30 mouse cellular contexts compared by ENCODE assay signal in the genomic region with DNA sequence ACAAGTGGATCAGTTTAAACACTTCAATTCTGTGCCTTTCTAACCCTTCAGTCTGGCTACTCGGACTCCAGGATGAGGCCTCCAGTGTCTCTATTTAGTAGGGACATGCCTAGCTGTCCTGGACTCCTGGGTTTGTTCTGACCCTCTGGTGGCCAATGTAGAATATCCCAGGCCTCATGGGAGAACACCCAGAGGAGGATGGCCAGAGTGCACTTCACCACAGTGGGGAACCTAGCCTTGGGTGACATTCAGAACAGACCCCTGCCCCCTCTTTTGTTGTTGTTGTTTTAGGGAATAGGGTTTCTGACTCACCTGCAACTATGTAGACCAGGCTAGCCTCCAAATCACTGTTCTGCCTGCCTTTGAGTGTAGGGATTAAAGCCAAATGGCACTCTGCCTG. TPM values are rescaled to one million over a fixed set of nuclear protein-coding genes. Genes with fewer than 3 reads are reported as not detected.
DNase-seq lines count a peak whose midpoint lies in the region; ATAC-seq and TF ChIP-seq lines count a peak whose summit lies in the region.
"Had no signal": no experiment of that assay in that cellular context is flagged by ENCODE, and none has a peak within 500 bp of the region (broad histone marks: within the 10 kb centered on the region; RNA-seq: fewer than 3 reads in every experiment).

No protein-coding gene starts in this region.

- no peak for DNase-seq in forebrain, postnatal 0 days
- DNase-seq in hindbrain, postnatal 0 days (ENCODE audit: low spot score) = no peak
- no peak for DNase-seq in lung, postnatal 0 days (ENCODE audit: low spot score)
- no peak for DNase-seq in lung, postnatal 14 days
- no peak for DNase-seq in adrenal gland, postnatal 4 days (ENCODE audit: low spot score in 2 of 2)
- DNase-seq: adrenal gland, postnatal 25 days; cerebellum, adult 18-20 months; heart, postnatal 36 days; kidney, postnatal 25 days; liver, postnatal 0 days; lung, postnatal 36 days; right cerebral cortex, adult 18-20 months; spleen, adult 18-20 months; thymus, adult 18-20 months; thymus, postnatal 36 days had no signal

- no peaks in the 10 kb centered on the region for H3K27me3 ChIP-seq in forebrain, postnatal 0 days (ENCODE audit: insufficient read depth, low read length)
- H3K27me3 ChIP-seq in forebrain, embryonic 15.5 days = no peaks in the 10 kb centered on the region
- H3K27me3 ChIP-seq in hindbrain, postnatal 0 days (ENCODE audit: insufficient read depth, low read length) = no peaks in the 10 kb centered on the region
- H3K27me3 ChIP-seq in hindbrain, embryonic 16.5 days (replicated peaks; ENCODE audit: control insufficient read depth, insufficient read depth, low read length) = no peaks in the 10 kb centered on the region
- no peaks in the 10 kb centered on the region for H3K27me3 ChIP-seq in lung, postnatal 0 days (replicated peaks; ENCODE audit: insufficient read depth, low read length)
- no peaks in the 10 kb centered on the region for H3K27me3 ChIP-seq in intestine, postnatal 0 days (replicated peaks; ENCODE audit: control insufficient read depth, insufficient read depth, low read length)
- H3K27me3 ChIP-seq: forebrain, embryonic 13.5 days; heart, embryonic 15.5 days; kidney, embryonic 15.5 days; limb, embryonic 12.5 days; megakaryocyte, embryonic 14.5 days; midbrain, embryonic 13.5 days had no signal

- H3K27ac ChIP-seq in forebrain, postnatal 0 days (ENCODE audit: low read depth, low read length) = no peak overlapping the region
- no peak overlapping the region for H3K27ac ChIP-seq in forebrain, embryonic 15.5 days (replicated peaks)
- H3K27ac ChIP-seq in hindbrain, postnatal 0 days = no peak overlapping the region
- H3K27ac ChIP-seq in hindbrain, embryonic 16.5 days (ENCODE audit: low read depth, low read length) = no peak overlapping the region
- H3K27ac ChIP-seq in lung, postnatal 0 days (ENCODE audit: low read length) = no peak overlapping the region
- H3K27ac ChIP-seq in intestine, postnatal 0 days (ENCODE audit: low read depth, low read length) = no peak overlapping the region
- H3K27ac ChIP-seq: forebrain, embryonic 13.5 days; heart, embryonic 10.5 days; heart, embryonic 15.5 days; hindbrain, embryonic 14.5 days; kidney, embryonic 15.5 days; left cerebral cortex, adult 2 months; limb, embryonic 12.5 days; midbrain, embryonic 13.5 days had no signal

- TF ChIP-seq CTCF in forebrain, postnatal 0 days (IDR thresholded peaks at IDR 0.05; ENCODE audit: low read depth) = 0 out of 2 replicates have a peak, but pooled peaks have one; percentile 15
- 0 out of 2 replicates have a peak, but pooled peaks have one; percentile 5 for TF ChIP-seq CTCF in hindbrain, postnatal 0 days (IDR thresholded peaks at IDR 0.05; ENCODE audit: low read depth)
- TF ChIP-seq CTCF in lung, postnatal 0 days (IDR thresholded peaks at IDR 0.05) = peak; percentile 29
- peak; percentile 21; the same call in 1 of the 2 replicates for TF ChIP-seq CTCF in intestine, postnatal 0 days (IDR thresholded peaks at IDR 0.05; ENCODE audit: low read depth)

- H3K4me1 ChIP-seq in forebrain, postnatal 0 days (ENCODE audit: insufficient read depth) = no peaks in the 10 kb centered on the region
- H3K4me1 ChIP-seq in forebrain, embryonic 15.5 days = no peaks in the 10 kb centered on the region
- no peaks in the 10 kb centered on the region for H3K4me1 ChIP-seq in hindbrain, postnatal 0 days (ENCODE audit: insufficient read depth, low read length)
- no peaks in the 10 kb centered on the region for H3K4me1 ChIP-seq in hindbrain, embryonic 16.5 days (ENCODE audit: control insufficient read depth, insufficient read depth, low read depth, low read length)
- no peaks in the 10 kb centered on the region for H3K4me1 ChIP-seq in lung, postnatal 0 days (ENCODE audit: insufficient read depth, low read depth, low read length)
- no peaks in the 10 kb centered on the region for H3K4me1 ChIP-seq in intestine, postnatal 0 days (replicated peaks; ENCODE audit: control insufficient read depth, insufficient read depth, low read length)
- H3K4me1 ChIP-seq: forebrain, embryonic 13.5 days; heart, embryonic 10.5 days; heart, embryonic 15.5 days; kidney, embryonic 15.5 days; limb, embryonic 12.5 days; midbrain, embryonic 13.5 days had no signal

- 85% methylated on average over 1 of the region's 1 CpGs for WGBS in forebrain, postnatal 0 days
- 86% methylated on average over 1 of the region's 1 CpGs for WGBS in forebrain, embryonic 15.5 days
- WGBS in hindbrain, postnatal 0 days = 78% methylated on average over 1 of the region's 1 CpGs
- 83% methylated on average over 1 of the region's 1 CpGs for WGBS in hindbrain, embryonic 16.5 days
- WGBS in lung, postnatal 0 days = 67% methylated on average over 1 of the region's 1 CpGs
- WGBS in intestine, postnatal 0 days = 70% methylated on average over 1 of the region's 1 CpGs

- TF ChIP-seq EP300 in lung, postnatal 0 days (IDR thresholded peaks at IDR 0.05) = no peak

- no peaks in the 10 kb centered on the region for H3K9me3 ChIP-seq in forebrain, postnatal 0 days (ENCODE audit: low read length)
- H3K9me3 ChIP-seq in forebrain, embryonic 15.5 days = no peaks in the 10 kb centered on the region
- H3K9me3 ChIP-seq in hindbrain, postnatal 0 days (ENCODE audit: low read length) = no peaks in the 10 kb centered on the region
- no peaks in the 10 kb centered on the region for H3K9me3 ChIP-seq in hindbrain, embryonic 16.5 days (ENCODE audit: control insufficient read depth, low read length)
- no peaks in the 10 kb centered on the region for H3K9me3 ChIP-seq in lung, postnatal 0 days (ENCODE audit: low read length)
- H3K9me3 ChIP-seq in intestine, postnatal 0 days (ENCODE audit: control insufficient read depth) = no peaks in the 10 kb centered on the region
- H3K9me3 ChIP-seq: forebrain, embryonic 13.5 days; G1E; heart, embryonic 10.5 days; heart, embryonic 15.5 days; kidney, embryonic 15.5 days; limb, embryonic 12.5 days; megakaryocyte, embryonic 14.5 days; midbrain, embryonic 13.5 days had no signal

- no peak overlapping the region for H3K4me3 ChIP-seq in forebrain, postnatal 0 days (ENCODE audit: low read depth, low read length)
- no peak overlapping the region for H3K4me3 ChIP-seq in forebrain, embryonic 15.5 days
- H3K4me3 ChIP-seq in hindbrain, postnatal 0 days (ENCODE audit: low read length) = no peak overlapping the region
- no peak overlapping the region for H3K4me3 ChIP-seq in hindbrain, embryonic 16.5 days (ENCODE audit: low read length)
- H3K4me3 ChIP-seq in lung, postnatal 0 days (ENCODE audit: low read depth, low read length) = no peak overlapping the region
- no peak overlapping the region for H3K4me3 ChIP-seq in intestine, postnatal 0 days (ENCODE audit: low read depth, low read length)
- H3K4me3 ChIP-seq: forebrain, embryonic 13.5 days; heart, embryonic 10.5 days; heart, embryonic 15.5 days; kidney, embryonic 15.5 days; left cerebral cortex, adult 2 months; limb, embryonic 12.5 days; megakaryocyte, embryonic 14.5 days; midbrain, embryonic 13.5 days had no signal

- peaks cover 37% of the 10 kb centered on the region for H3K36me3 ChIP-seq in forebrain, postnatal 0 days (ENCODE audit: insufficient read depth)
- H3K36me3 ChIP-seq in forebrain, embryonic 15.5 days = peaks cover 41% of the 10 kb centered on the region
- H3K36me3 ChIP-seq in hindbrain, postnatal 0 days (ENCODE audit: insufficient read depth, low read length) = peaks cover 21% of the 10 kb centered on the region
- peaks cover 23% of the 10 kb centered on the region for H3K36me3 ChIP-seq in hindbrain, embryonic 16.5 days (ENCODE audit: control insufficient read depth, insufficient read depth, low read length)
- peaks cover 16% of the 10 kb centered on the region; the same call in 1 of the 2 replicates for H3K36me3 ChIP-seq in lung, postnatal 0 days (ENCODE audit: insufficient read depth, low read length)
- H3K36me3 ChIP-seq in intestine, postnatal 0 days (ENCODE audit: control insufficient read depth, insufficient read depth) = peaks cover 32% of the 10 kb centered on the region

- H3K4me2 ChIP-seq in forebrain, postnatal 0 days (ENCODE audit: low read depth) = no peak overlapping the region
- H3K4me2 ChIP-seq in forebrain, embryonic 15.5 days (replicated peaks) = no peak overlapping the region
- no peak overlapping the region for H3K4me2 ChIP-seq in hindbrain, postnatal 0 days (ENCODE audit: low read depth, low read length)
- H3K4me2 ChIP-seq in hindbrain, embryonic 16.5 days (ENCODE audit: low read length) = no peak overlapping the region
- H3K4me2 ChIP-seq in lung, postnatal 0 days (replicated peaks; ENCODE audit: low read depth, low read length) = no peak overlapping the region
- H3K4me2 ChIP-seq in intestine, postnatal 0 days (replicated peaks; ENCODE audit: low read depth) = no peak overlapping the region
- H3K4me2 ChIP-seq: forebrain, embryonic 13.5 days; heart, embryonic 15.5 days; hindbrain, embryonic 14.5 days; kidney, embryonic 15.5 days; limb, embryonic 12.5 days; midbrain, embryonic 13.5 days had no signal

- no peak for ATAC-seq in forebrain, postnatal 0 days
- no peak for ATAC-seq in forebrain, embryonic 15.5 days (replicated peaks)
- no peak for ATAC-seq in hindbrain, postnatal 0 days
- ATAC-seq in hindbrain, embryonic 16.5 days = no peak
- ATAC-seq in lung, postnatal 0 days = no peak
- no peak for ATAC-seq in intestine, postnatal 0 days
- ATAC-seq: forebrain, embryonic 13.5 days; liver, postnatal 0 days; midbrain, embryonic 13.5 days had no signal

- H3K9ac ChIP-seq in forebrain, postnatal 0 days = no peak overlapping the region
- no peak overlapping the region for H3K9ac ChIP-seq in forebrain, embryonic 15.5 days (replicated peaks)
- H3K9ac ChIP-seq in hindbrain, postnatal 0 days (replicated peaks; ENCODE audit: low read length) = no peak overlapping the region
- H3K9ac ChIP-seq in hindbrain, embryonic 16.5 days (ENCODE audit: low read depth, low read length) = no peak overlapping the region
- no peak overlapping the region for H3K9ac ChIP-seq in lung, postnatal 0 days (replicated peaks; ENCODE audit: low read depth)
- H3K9ac ChIP-seq in intestine, postnatal 0 days (ENCODE audit: low read depth, low read length) = no peak overlapping the region
- H3K9ac ChIP-seq: forebrain, embryonic 13.5 days; heart, embryonic 15.5 days; hindbrain, embryonic 14.5 days; kidney, embryonic 15.5 days; limb, embryonic 12.5 days; liver, postnatal 0 days; midbrain, embryonic 13.5 days had no signal

RNA-seq across cellular contexts. Expression of gene Gatad2a, which starts 18.8 kb away (rescaled TPM):
- 22.9 and 27.8 TPM in 2 replicates for total RNA-seq in forebrain, postnatal 0 days (2014; rRNA removed)
- polyA plus RNA-seq in forebrain, postnatal 0 days (2015; fragmentation: Nextera tagmentation; extraction: Ambion mirVana) = 21.7 and 24.9 TPM in 2 replicates
- 28.3 and 35.5 TPM in 2 replicates for polyA plus RNA-seq in forebrain, embryonic 15.5 days (2015; fragmentation: Nextera tagmentation; extraction: Ambion mirVana)
- 38.4 and 41.9 TPM in 2 replicates for total RNA-seq in hindbrain, postnatal 0 days (2014; rRNA removed)
- polyA plus RNA-seq in hindbrain, postnatal 0 days (2015; fragmentation: Nextera tagmentation; extraction: Ambion mirVana) = 23.4 and 23.6 TPM in 2 replicates
- polyA plus RNA-seq in hindbrain, embryonic 16.5 days (2015; fragmentation: Nextera tagmentation; extraction: Ambion mirVana) = 13.9 and 19.7 TPM in 2 replicates
- 40.9 and 41.8 TPM in 2 replicates for polyA plus RNA-seq in lung, postnatal 0 days (2015; fragmentation: Nextera tagmentation; extraction: Ambion mirVana)
- polyA plus RNA-seq in intestine, postnatal 0 days (2015; fragmentation: Nextera tagmentation; extraction: Ambion mirVana) = 42.6 and 43.3 TPM in 2 replicates
- 100 to 1,000 TPM in 1 of 2 experiments, 10 to 100 TPM in 1; 91.5 to 106 TPM for total RNA-seq in adrenal gland, postnatal 4 days (2021)

RNA-seq across cellular contexts. Expression of gene Mau2, which starts 27.5 kb away (rescaled TPM):
- total RNA-seq in forebrain, postnatal 0 days (2014; rRNA removed) = 137 and 142 TPM in 2 replicates
- polyA plus RNA-seq in forebrain, postnatal 0 days (2015; fragmentation: Nextera tagmentation; extraction: Ambion mirVana) = 46.6 and 56.2 TPM in 2 replicates
- polyA plus RNA-seq in forebrain, embryonic 15.5 days (2015; fragmentation: Nextera tagmentation; extraction: Ambion mirVana) = 84.5 and 85.9 TPM in 2 replicates
- 155 and 172 TPM in 2 replicates for total RNA-seq in hindbrain, postnatal 0 days (2014; rRNA removed)
- polyA plus RNA-seq in hindbrain, postnatal 0 days (2015; fragmentation: Nextera tagmentation; extraction: Ambion mirVana) = 50.1 and 50.3 TPM in 2 replicates
- polyA plus RNA-seq in hindbrain, embryonic 16.5 days (2015; fragmentation: Nextera tagmentation; extraction: Ambion mirVana) = 61.5 and 71.2 TPM in 2 replicates
- polyA plus RNA-seq in lung, postnatal 0 days (2015; fragmentation: Nextera tagmentation; extraction: Ambion mirVana) = 37.1 and 37.2 TPM in 2 replicates
- 23.6 and 26.3 TPM in 2 replicates for polyA plus RNA-seq in intestine, postnatal 0 days (2015; fragmentation: Nextera tagmentation; extraction: Ambion mirVana)
- total RNA-seq in adrenal gland, postnatal 4 days (2021) = 10 to 100 TPM; 76.6 to 80.2 TPM

RNA-seq across cellular contexts. Expression of gene Sugp1, which starts 27.6 kb away (rescaled TPM):
- total RNA-seq in forebrain, postnatal 0 days (2014; rRNA removed) = 19.9 and 20.9 TPM in 2 replicates
- polyA plus RNA-seq in forebrain, postnatal 0 days (2015; fragmentation: Nextera tagmentation; extraction: Ambion mirVana) = 41.8 and 46.1 TPM in 2 replicates
- polyA plus RNA-seq in forebrain, embryonic 15.5 days (2015; fragmentation: Nextera tagmentation; extraction: Ambion mirVana) = 60.9 and 66.5 TPM in 2 replicates
- total RNA-seq in hindbrain, postnatal 0 days (2014; rRNA removed) = 15.1 and 15.4 TPM in 2 replicates
- 42.9 and 47.1 TPM in 2 replicates for polyA plus RNA-seq in hindbrain, postnatal 0 days (2015; fragmentation: Nextera tagmentation; extraction: Ambion mirVana)
- 54.4 and 55.8 TPM in 2 replicates for polyA plus RNA-seq in hindbrain, embryonic 16.5 days (2015; fragmentation: Nextera tagmentation; extraction: Ambion mirVana)
- polyA plus RNA-seq in lung, postnatal 0 days (2015; fragmentation: Nextera tagmentation; extraction: Ambion mirVana) = 25.4 and 27.3 TPM in 2 replicates
- polyA plus RNA-seq in intestine, postnatal 0 days (2015; fragmentation: Nextera tagmentation; extraction: Ambion mirVana) = 17.7 and 18.4 TPM in 2 replicates
- total RNA-seq in adrenal gland, postnatal 4 days (2021) = 10 to 100 TPM; 41.1 to 45.2 TPM

RNA-seq across cellular contexts. Expression of gene Tm6sf2, which starts 57.7 kb away (rescaled TPM):
- total RNA-seq in forebrain, postnatal 0 days (2014; rRNA removed) = 0.92 and 3.0 TPM in 2 replicates
- polyA plus RNA-seq in forebrain, postnatal 0 days (2015; fragmentation: Nextera tagmentation; extraction: Ambion mirVana) = 0.18 and 0.56 TPM in 2 replicates
- polyA plus RNA-seq in forebrain, embryonic 15.5 days (2015; fragmentation: Nextera tagmentation; extraction: Ambion mirVana) = 1.3 and 1.5 TPM in 2 replicates
- 0.25 TPM in 1 of 2 replicates, not detected in the other for total RNA-seq in hindbrain, postnatal 0 days (2014; rRNA removed)
- 0.19 and 0.37 TPM in 2 replicates for polyA plus RNA-seq in hindbrain, postnatal 0 days (2015; fragmentation: Nextera tagmentation; extraction: Ambion mirVana)
- polyA plus RNA-seq in hindbrain, embryonic 16.5 days (2015; fragmentation: Nextera tagmentation; extraction: Ambion mirVana) = 1.2 and 1.4 TPM in 2 replicates
- polyA plus RNA-seq in lung, postnatal 0 days (2015; fragmentation: Nextera tagmentation; extraction: Ambion mirVana) = 3.8 and 4.2 TPM in 2 replicates
- polyA plus RNA-seq in intestine, postnatal 0 days (2015; fragmentation: Nextera tagmentation; extraction: Ambion mirVana) = 305 and 315 TPM in 2 replicates
- 1 to 10 TPM in 1 of 2 experiments, under 1 TPM in 1; 0.53 to 4.8 TPM for total RNA-seq in adrenal gland, postnatal 4 days (2021)
- total RNA-seq: common myeloid progenitor, adult 5-6 weeks; monocyte, adult 5-6 weeks had no signal
